Comparison of ENCODE assay signal across 8 mouse cellular contexts in genomic region chr3:54914845-54915642, GRCm38 (mm10). TPM values are rescaled to one million over a fixed set of nuclear protein-coding genes. Genes with fewer than 3 reads are reported as not detected.
DNase-seq lines count a peak whose midpoint lies in the region; ATAC-seq and TF ChIP-seq lines count a peak whose summit lies in the region.

No protein-coding gene starts in this region.

- H3K4me3 ChIP-seq in erythroblast, embryonic 14.5 days (replicated peaks): peak overlapping the region; percentile 32
- peak overlapping the region; percentile 64; the same call in 1 of the 2 replicates for H3K4me3 ChIP-seq in testis, adult 2 months (ENCODE audit: control insufficient read depth, low read depth, low read length)
- H3K4me3 ChIP-seq in liver, embryonic 16.5 days (ENCODE audit: low read depth, low read length): peak overlapping the region; percentile 56
- no peak overlapping the region for H3K4me3 ChIP-seq in cerebellum, adult 2 months (replicated peaks; ENCODE audit: insufficient read depth, low read depth, low read length)

- no peaks in the 10 kb centered on the region for H3K9me3 ChIP-seq in erythroblast, embryonic 14.5 days (ENCODE audit: control insufficient read depth, low read length)
- no peaks in the 10 kb centered on the region for H3K9me3 ChIP-seq in liver, embryonic 16.5 days (replicated peaks; ENCODE audit: control insufficient read depth, low read length)

- DNase-seq in testis, postnatal 14 days (ENCODE audit: low spot score): no peak
- no peak for DNase-seq in adrenal gland, adult 8-10 months
- no peak for DNase-seq in cerebellum, adult 11-12 months
- DNase-seq in cerebellum, adult 2 months: no peak

- peaks cover 13% of the 10 kb centered on the region for H3K27me3 ChIP-seq in erythroblast, embryonic 14.5 days (ENCODE audit: control insufficient read depth)
- H3K27me3 ChIP-seq in testis, adult 2 months (ENCODE audit: control insufficient read depth, insufficient read depth, low read length): no peaks in the 10 kb centered on the region
- H3K27me3 ChIP-seq in liver, embryonic 16.5 days (ENCODE audit: control insufficient read depth, insufficient read depth, low read depth, low read length): peaks cover 10% of the 10 kb centered on the region
- H3K27me3 ChIP-seq in cerebellum, adult 2 months (ENCODE audit: control insufficient read depth, insufficient read depth, low read length): no peaks in the 10 kb centered on the region; the same call in 1 of the 2 replicates

- no peaks in the 10 kb centered on the region for H3K4me1 ChIP-seq in erythroblast, embryonic 14.5 days (ENCODE audit: control insufficient read depth)
- H3K4me1 ChIP-seq in testis, adult 2 months (ENCODE audit: control insufficient read depth, insufficient read depth, low read length): peaks cover 10% of the 10 kb centered on the region
- no peaks in the 10 kb centered on the region; the same call in none of the 2 replicates for H3K4me1 ChIP-seq in liver, embryonic 16.5 days (ENCODE audit: control insufficient read depth, low read depth, low read length)
- peaks cover 5% of the 10 kb centered on the region; the same call in 1 of the 2 replicates for H3K4me1 ChIP-seq in cerebellum, adult 2 months (ENCODE audit: control insufficient read depth, insufficient read depth, low read length)

- TF ChIP-seq CTCF in testis, adult 2 months (IDR thresholded peaks at IDR 0.05; ENCODE audit: control insufficient read depth, insufficient read depth, insufficient replicate concordance, low read depth, low read length): no peak
- TF ChIP-seq CTCF in cerebellum, adult 2 months (IDR thresholded peaks at IDR 0.05; ENCODE audit: borderline replicate concordance, insufficient read depth, low read depth, low read length): no peak

- H3K36me3 ChIP-seq in erythroblast, embryonic 14.5 days (ENCODE audit: control insufficient read depth): no peaks in the 10 kb centered on the region
- no peaks in the 10 kb centered on the region for H3K36me3 ChIP-seq in testis, adult 2 months (ENCODE audit: control insufficient read depth, insufficient read depth, low read length)
- no peaks in the 10 kb centered on the region for H3K36me3 ChIP-seq in liver, embryonic 16.5 days (ENCODE audit: control insufficient read depth, insufficient read depth)

- no peak overlapping the region for H3K27ac ChIP-seq in testis, adult 2 months (ENCODE audit: control insufficient read depth, insufficient read depth, low read depth, low read length)
- no peak overlapping the region; the same call in 1 of the 2 replicates for H3K27ac ChIP-seq in liver, embryonic 16.5 days (ENCODE audit: low read length)
- no peak overlapping the region for H3K27ac ChIP-seq in cerebellum, adult 2 months (ENCODE audit: insufficient read depth, low read length)

- WGBS in liver, embryonic 16.5 days (ENCODE audit: insufficient replicate concordance): 3% methylated on average over 31 of the region's 31 CpGs
- 6% methylated on average over 31 of the region's 31 CpGs for WGBS in cerebellum, adult 2 months

- H3K9ac ChIP-seq in liver, embryonic 16.5 days (ENCODE audit: low read depth, low read length): peak overlapping the region; percentile 39

- no peak for ATAC-seq in erythroblast, adult 5-6 weeks (replicated peaks; ENCODE audit: low FRiP score, poor library complexity, severe bottlenecking)
- ATAC-seq in liver, embryonic 16.5 days (ENCODE audit: low read depth): no peak

- H3K4me2 ChIP-seq in liver, embryonic 16.5 days (ENCODE audit: low read depth, low read length): peak overlapping the region; percentile 45

- TF ChIP-seq POLR2A in testis, adult 2 months (IDR thresholded peaks at IDR 0.05; ENCODE audit: control insufficient read depth, low read depth, low read length): no peak
- TF ChIP-seq POLR2A in cerebellum, adult 2 months (IDR thresholded peaks at IDR 0.05; ENCODE audit: borderline replicate concordance, insufficient read depth, low read length): no peak

RNA-seq across cellular contexts. Expression of gene Sertm1, which starts 0.6 kb away (rescaled TPM):
- not detected in 2 replicates for polyA plus RNA-seq in erythroblast, embryonic 14.5 days (2012)
- not detected in 2 replicates for total RNA-seq in erythroblast, adult 5-6 weeks (2015; ENCODE audit: low replicate concordance)
- not detected in 2 replicates for total RNA-seq in erythroblast, adult 5-6 weeks (2017; ENCODE audit: low replicate concordance)
- polyA plus RNA-seq in testis, adult 2 months (2012; rRNA removed): 0.02 and 0.05 TPM in 2 replicates
- polyA plus RNA-seq in liver, embryonic 16.5 days (2015; fragmentation: Nextera tagmentation; extraction: Ambion mirVana): 0.28 and 0.42 TPM in 2 replicates
- not detected for total RNA-seq in adrenal gland, adult 8-10 months (2022)
- 2.0 and 3.4 TPM in 2 replicates for polyA plus RNA-seq in cerebellum, adult 2 months (2012; rRNA removed)
